Mouse (Mus musculus) naive thymus-derived CD4-positive, alpha-beta T cell, adult 2 months (primary cell): Measurements from ENCODE around the gene Akirin1.

Source experiments
- DNase-seq: peaks from one replicate; pipeline ENCODE4 v3.0.0-alpha.2; 2011; ENCODE audit warnings: low read depth

Akirin1 gene

DNA sequence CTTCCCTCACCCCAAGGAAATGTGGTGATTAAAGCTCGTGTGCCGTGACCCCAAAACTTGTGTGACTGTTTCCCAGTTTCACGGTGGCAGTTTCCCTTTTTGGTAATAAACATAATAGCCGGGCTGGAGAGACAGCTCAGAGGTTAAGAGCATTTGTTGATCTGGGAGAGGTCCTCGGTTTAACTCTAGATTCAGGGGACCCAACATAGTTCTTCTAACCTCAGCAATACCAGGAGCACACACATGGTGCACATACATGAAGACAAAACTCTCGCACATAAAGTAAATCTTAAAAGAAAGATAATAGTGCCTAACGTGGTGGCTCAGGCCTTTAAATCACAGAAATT, 31.7 kb downstream of the Akirin1 start:
- DNase-seq, result no peak

GRCm38 (mm10) chr4:123717574-123718433, 32.3 kb downstream of the Akirin1 start, which contains the start of gene Ndufs5:
TSS of gene Ndufs5 (minus strand) at chr4:123718202.
- DNase-seq, result peak; percentile 97

DNA sequence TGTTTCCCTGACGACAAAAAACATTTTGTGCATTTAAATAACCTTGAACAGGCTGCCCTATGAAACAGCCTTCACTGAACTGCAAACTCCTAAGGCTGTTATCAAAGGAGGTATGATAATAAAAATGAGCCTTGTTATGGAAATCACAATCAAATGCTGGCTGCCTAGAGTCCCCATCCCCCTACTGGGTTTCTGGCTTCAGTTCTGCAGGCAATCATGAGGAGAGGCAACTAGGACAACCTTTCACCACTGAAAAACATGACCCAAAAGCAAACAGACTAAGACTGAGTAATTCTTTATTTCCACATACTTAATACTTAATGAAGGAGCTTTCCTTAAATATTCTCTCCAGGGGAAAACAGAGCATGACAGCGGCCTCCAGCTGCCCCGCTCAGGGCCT, 37.7 kb downstream of the Akirin1 start:
- no peak for DNase-seq

DNA sequence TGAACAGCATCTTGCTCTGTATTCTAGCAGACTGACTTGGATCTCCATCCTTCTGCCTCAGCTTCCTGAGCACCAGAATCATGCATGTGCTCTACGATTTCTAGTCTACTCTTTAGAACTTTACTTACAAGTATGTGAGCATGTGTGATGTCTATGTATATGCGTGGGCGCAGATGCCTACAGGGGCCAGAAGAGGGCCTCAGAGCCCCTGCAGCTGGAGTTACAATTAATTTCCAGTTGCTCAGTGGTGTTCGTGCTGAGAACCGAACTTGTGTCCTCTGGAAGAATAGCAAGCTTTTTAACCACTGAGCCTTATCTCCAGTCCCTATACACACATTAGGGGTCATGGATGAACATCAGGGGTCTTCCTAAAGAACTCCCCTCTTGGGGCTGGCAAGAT, 42.8 kb downstream of the Akirin1 start:
- no peak for DNase-seq

DNA sequence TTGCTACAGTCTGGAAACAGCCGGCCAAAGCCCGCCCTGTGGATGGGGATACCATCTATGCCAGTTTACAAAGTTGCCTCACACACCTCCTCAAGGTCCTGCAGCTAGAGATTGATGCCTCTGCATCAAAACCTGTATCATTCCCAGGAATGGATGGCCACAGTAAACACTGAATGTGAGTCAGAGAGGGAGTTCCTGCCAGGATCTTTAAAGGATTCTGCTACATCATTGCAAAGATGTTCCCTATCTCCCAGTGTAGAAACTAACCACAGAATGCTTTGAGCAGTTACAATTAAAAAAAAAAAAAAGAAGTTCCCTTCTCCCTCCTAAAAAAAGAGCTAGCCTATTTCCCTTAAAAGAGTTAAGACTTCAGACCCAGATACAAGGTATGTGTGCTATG, 44.8 kb downstream of the Akirin1 start:
- no peak for DNase-seq

GRCm38 (mm10) chr4:123693384-123693783, 56.8 kb downstream of the Akirin1 start:
- no peak for DNase-seq

DNA sequence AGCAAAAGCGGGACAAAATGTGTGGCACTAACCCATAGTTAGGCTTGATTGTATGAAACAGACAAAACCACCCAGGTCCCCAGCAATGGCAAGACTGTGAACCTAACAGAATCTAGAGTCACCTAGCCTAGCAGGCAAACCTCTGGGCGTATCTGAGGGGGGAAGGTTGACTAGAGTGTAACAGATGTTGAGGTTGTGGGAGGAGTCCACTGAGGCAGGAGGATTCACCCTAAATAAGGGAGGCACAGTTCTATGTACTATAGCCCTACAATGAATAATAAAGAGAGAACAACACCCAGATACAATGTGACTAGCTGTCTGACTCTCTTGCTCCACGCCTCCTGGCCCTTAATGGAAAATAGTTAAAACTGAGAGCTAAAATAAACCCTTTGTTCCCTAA, 58.1 kb downstream of the Akirin1 start:
- DNase-seq, result no peak

DNA sequence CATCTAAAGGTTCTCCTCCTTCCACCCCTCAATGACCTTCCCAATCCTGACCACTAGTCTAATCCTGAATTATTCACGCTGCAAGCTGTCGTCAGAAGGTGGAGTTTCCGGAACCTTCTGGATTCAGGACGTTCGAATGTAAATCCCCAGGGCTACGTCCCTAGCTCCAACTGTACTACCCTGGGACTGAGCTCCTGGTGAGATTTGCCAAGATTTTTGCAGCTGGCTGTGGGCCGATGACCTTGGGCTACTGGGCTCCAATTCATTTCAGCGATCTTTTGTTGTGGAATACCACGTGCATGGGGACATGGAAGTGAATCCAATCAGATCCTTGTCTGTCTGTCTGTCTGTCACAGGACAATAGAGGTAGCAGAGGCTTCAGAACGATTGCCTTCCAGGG, 59.8 kb downstream of the Akirin1 start:
- no peak for DNase-seq

DNA sequence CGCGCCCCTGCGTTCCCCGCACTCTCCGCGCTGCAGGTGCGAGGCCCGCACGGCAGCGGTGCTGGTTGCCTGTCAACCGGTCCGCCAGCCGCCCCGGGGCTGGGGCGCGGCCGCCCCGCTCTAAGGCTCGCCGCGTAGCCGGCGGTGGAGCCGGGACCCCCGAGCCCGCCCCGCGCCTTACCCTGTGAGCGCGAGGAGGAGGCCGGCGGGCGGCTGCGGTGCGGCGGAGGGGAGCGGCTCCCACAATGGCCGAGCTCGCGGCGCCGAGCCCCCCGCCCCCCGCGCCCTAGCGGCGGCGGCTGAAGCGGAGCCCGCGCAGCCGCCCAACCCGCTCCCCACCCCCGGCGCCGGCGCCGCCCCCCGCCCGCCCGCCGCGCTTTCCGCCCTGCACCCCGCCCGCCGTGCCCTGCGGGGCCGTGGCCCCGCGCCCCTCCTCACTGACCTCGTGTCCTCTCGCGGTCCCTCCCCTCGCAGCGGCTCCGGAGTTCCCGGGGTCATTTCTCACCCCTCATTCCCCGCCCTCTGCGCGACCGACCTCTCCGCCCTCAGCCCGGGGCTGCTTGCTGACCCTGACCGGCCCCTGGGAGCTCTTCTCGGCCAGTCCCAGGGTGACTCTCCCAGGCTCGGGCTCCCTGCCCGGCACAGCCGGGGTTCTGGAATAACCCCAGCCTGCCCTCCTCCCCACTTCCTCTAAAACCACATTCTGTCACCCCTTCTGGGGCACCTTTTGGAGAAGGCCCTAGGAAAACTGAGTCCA, 62.9 kb downstream of the Akirin1 start:
- DNase-seq, result peak; percentile 23

- DNase-seq, result no peak
Observed at GRCm38 (mm10) chr4:123686368-123687024, 63.6 kb downstream of the Akirin1 start.

GRCm38 (mm10) chr4:123685506-123686242, 64.5 kb downstream of the Akirin1 start:
- no peak for DNase-seq

GRCm38 (mm10) chr4:123685046-123685445, 65.1 kb downstream of the Akirin1 start:
- no peak for DNase-seq
